Mouse (Mus musculus): Measurements from ENCODE around the gene Ftl1-ps1. TPM values are rescaled to one million over a fixed set of nuclear protein-coding genes. Genes with fewer than 3 reads are reported as not detected.

Gene Ftl1-ps1
- polyA plus RNA-seq, 1 experiment from 2014 or later: 94.4 TPM

DNA sequence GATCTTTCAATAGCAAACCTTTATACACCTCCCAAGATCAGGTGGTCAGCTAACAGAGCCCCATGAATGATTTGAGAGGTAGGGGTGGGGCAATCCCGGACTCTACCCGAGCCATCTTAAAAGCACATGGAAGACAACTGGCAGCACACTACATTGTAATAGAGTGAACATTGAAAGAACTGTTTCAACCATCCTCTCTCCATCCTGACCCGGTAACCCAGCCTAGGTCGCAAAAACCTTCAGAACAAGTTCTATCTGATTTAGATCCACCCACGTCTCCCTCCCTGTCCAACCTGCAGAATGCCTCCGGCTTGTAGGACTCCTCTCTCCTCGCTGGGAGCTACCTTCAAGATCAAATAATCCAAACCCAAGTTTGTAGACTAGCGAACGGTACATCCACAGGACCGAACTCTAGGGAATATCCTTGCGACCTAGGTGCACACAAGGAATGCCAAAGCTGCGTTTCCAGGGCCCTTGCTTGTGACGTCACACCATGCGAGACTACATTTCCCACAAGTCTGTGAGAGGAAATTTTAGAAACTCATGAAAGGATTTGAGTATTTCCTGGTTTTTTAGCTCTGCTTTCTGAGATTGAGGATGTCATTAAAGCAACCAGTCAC, 9.0 kb upstream of the Ftl1-ps1 start, which contains the start of gene Zfp72:
Gene Zfp72 (minus strand): TSS at position 466 of the 620 bp plus-strand sequence.
- no peak within 1 kb of the TSS for H3K27ac ChIP-seq (ENCODE audit: low read length)
- H3K4me3 ChIP-seq (ENCODE audit: low read length): peak within 1 kb of the TSS; percentile 80
- H3K9me3 ChIP-seq (ENCODE audit: control insufficient read depth, low read length): no peaks in the 10 kb centered on the region

GRCm38 (mm10) chr13:74391156-74391555, 8.3 kb upstream of the Ftl1-ps1 start:
- Histone ChIP-seq H3K4me1 (ENCODE audit: control insufficient read depth, insufficient read depth, low read length) (peaks cover 2% of the 10 kb centered on the region; the same call in 1 of the 2 replicates), H3K36me3 (ENCODE audit: control insufficient read depth, insufficient read depth, low read length) (no peaks in the 10 kb centered on the region), H3K9me3 (ENCODE audit: control insufficient read depth, low read length) (no peaks in the 10 kb centered on the region), H3K4me3 (ENCODE audit: low read length) (no peak overlapping the region), H3K27me3 (replicated peaks; ENCODE audit: control insufficient read depth, insufficient read depth, low read length) (no peaks in the 10 kb centered on the region), H3K9ac (ENCODE audit: low read depth, low read length) (no peak overlapping the region), H3K27ac (ENCODE audit: low read length) (no peak overlapping the region), H3K4me2 (ENCODE audit: low read depth, low read length) (no peak overlapping the region)
- 78% methylated on average over 2 of the region's 2 CpGs for WGBS
- peak; percentile 10; the same call in 1 of the 2 replicates for ATAC-seq

More for the DNA sequence above, 9.0 kb upstream of the Ftl1-ps1 start, which contains the start of gene Zfp72:
- peak within 1 kb of the TSS; percentile 73 for H3K9ac ChIP-seq (ENCODE audit: low read depth, low read length)
- WGBS: under 1% methylated on average over 14 of the region's 14 CpGs
- H3K36me3 ChIP-seq (ENCODE audit: control insufficient read depth, insufficient read depth, low read length): no peaks in the 10 kb centered on the region
- peaks cover 2% of the 10 kb centered on the region; the same call in 1 of the 2 replicates for H3K4me1 ChIP-seq (ENCODE audit: control insufficient read depth, insufficient read depth, low read length)
- peak; percentile 94 for ATAC-seq
- peak within 1 kb of the TSS; percentile 68 for H3K4me2 ChIP-seq (ENCODE audit: low read depth, low read length)
- no peaks in the 10 kb centered on the region for H3K27me3 ChIP-seq (replicated peaks; ENCODE audit: control insufficient read depth, insufficient read depth, low read length)

DNA sequence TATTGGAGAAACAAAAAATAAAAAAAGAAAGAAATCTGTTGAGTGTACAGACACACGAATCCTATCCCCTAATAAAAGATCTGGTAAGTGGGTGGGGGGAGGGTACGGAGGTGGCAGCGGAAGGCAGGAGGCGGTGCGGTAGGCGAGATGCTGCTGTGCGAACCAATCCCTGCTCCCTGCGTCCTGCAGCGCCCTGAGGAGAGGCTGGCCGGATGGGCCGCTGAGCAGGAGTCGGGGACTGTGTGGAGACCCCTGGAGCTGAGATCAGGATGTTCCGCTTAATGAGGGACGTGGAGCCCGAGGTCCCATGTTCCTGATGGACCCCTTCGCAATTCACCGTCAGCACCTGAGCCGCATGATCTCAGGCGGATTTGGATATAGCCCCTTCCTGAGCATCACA, 40.4 kb downstream of the Ftl1-ps1 start:
- peaks cover 19% of the 10 kb centered on the region for H3K9me3 ChIP-seq (ENCODE audit: control insufficient read depth, low read length)
- 25% methylated on average over 19 of the region's 19 CpGs for WGBS
- no peak overlapping the region for H3K9ac ChIP-seq (ENCODE audit: low read depth, low read length)
- H3K27me3 ChIP-seq (replicated peaks; ENCODE audit: control insufficient read depth, insufficient read depth, low read length): no peaks in the 10 kb centered on the region
- no peak overlapping the region for H3K27ac ChIP-seq (ENCODE audit: low read length)
- no peak overlapping the region for H3K4me2 ChIP-seq (ENCODE audit: low read depth, low read length)
- H3K4me3 ChIP-seq (ENCODE audit: low read length): no peak overlapping the region
- H3K36me3 ChIP-seq (ENCODE audit: control insufficient read depth, insufficient read depth, low read length): no peaks in the 10 kb centered on the region; the same call in 1 of the 2 replicates
- no peaks in the 10 kb centered on the region for H3K4me1 ChIP-seq (ENCODE audit: control insufficient read depth, insufficient read depth, low read length)
- no peak for ATAC-seq

MicroRNAs within 50 kb of the gene (microRNA counts, 519-probe panel; counts per million panel counts)
- 35.7 counts per million for microRNA mmu-miR-692

Small RNAs within 50 kb of the gene (microRNA-seq; reads per million reads assigned to microRNA genes)
- gene Mir692-3: not detected

Other genes starting within 250 kb of the Ftl1-ps1 start
- gene Exoc3, start 191.0 kb upstream of the Ftl1-ps1 start, polyA plus RNA-seq (2015; fragmentation: Nextera tagmentation; extraction: Ambion mirVana): 58.8 and 66.4 TPM in 2 replicates
- 0.43 and 0.54 TPM in 2 replicates for gene Ahrr, start 107.4 kb upstream of the Ftl1-ps1 start, polyA plus RNA-seq (2015; fragmentation: Nextera tagmentation; extraction: Ambion mirVana)
- gene Pdcd6, start 82.1 kb upstream of the Ftl1-ps1 start, polyA plus RNA-seq (2015; fragmentation: Nextera tagmentation; extraction: Ambion mirVana): 203 and 214 TPM in 2 replicates
- 404 and 405 TPM in 2 replicates for gene Sdha, start 49.4 kb upstream of the Ftl1-ps1 start, polyA plus RNA-seq (2015; fragmentation: Nextera tagmentation; extraction: Ambion mirVana)
- 38.5 and 39.4 TPM in 2 replicates for gene Ccdc127, start 49.4 kb upstream of the Ftl1-ps1 start, polyA plus RNA-seq (2015; fragmentation: Nextera tagmentation; extraction: Ambion mirVana)
- not detected in 2 replicates for gene Lrrc14b, start 35.7 kb upstream of the Ftl1-ps1 start, polyA plus RNA-seq (2015; fragmentation: Nextera tagmentation; extraction: Ambion mirVana)
- 3.6 and 3.8 TPM in 2 replicates for gene Zfp72, start 8.9 kb upstream of the Ftl1-ps1 start, polyA plus RNA-seq (2015; fragmentation: Nextera tagmentation; extraction: Ambion mirVana)
- 12.8 and 15.2 TPM in 2 replicates for gene Zfp825, start 94.3 kb downstream of the Ftl1-ps1 start, polyA plus RNA-seq (2015; fragmentation: Nextera tagmentation; extraction: Ambion mirVana)
- 38.1 and 41.2 TPM in 2 replicates for gene Erap1, start 239.9 kb downstream of the Ftl1-ps1 start, polyA plus RNA-seq (2015; fragmentation: Nextera tagmentation; extraction: Ambion mirVana)

Data from intestine, embryonic 16.5 days (tissue).